Mouse (Mus musculus) thymus, postnatal 0 days (tissue): ENCODE results near the gene Rsph14. TPM values are rescaled to one million over a fixed set of nuclear protein-coding genes. Genes with fewer than 3 reads are reported as not detected.

Source experiments
- DNase-seq: peaks from one replicate; pipeline ENCODE4 v3.0.0-alpha.2; 2015; ENCODE audit warnings: low spot score
- polyA plus RNA-seq: library from polyadenylated mRNA; unstranded; fragments of >200 nt; fragmentation: Nextera tagmentation; extraction: Ambion mirVana; gene quantifications from 2 replicates; pipeline ENCODE4 v1.2.1, GENCODE M21; 2015

The Rsph14 gene
- polyA plus RNA-seq: 0.39 and 0.55 TPM in 2 replicates

- no peak for DNase-seq
Observed at GRCm38 (mm10) chr10:75032395-75032794, at the start of gene Rsph14. TSS of gene Rsph14 (minus strand) at chr10:75032586.

GRCm38 (mm10) chr10:75078174-75079128, 46.1 kb upstream of the Rsph14 start:
- DNase-seq: peak; percentile 30

GRCm38 (mm10) chr10:75075665-75076064, 43.3 kb upstream of the Rsph14 start:
- no peak for DNase-seq

GRCm38 (mm10) chr10:75070281-75070976, 38.0 kb upstream of the Rsph14 start:
- no peak for DNase-seq

GRCm38 (mm10) chr10:75068624-75069328, 36.4 kb upstream of the Rsph14 start:
- DNase-seq: no peak

GRCm38 (mm10) chr10:75068086-75068485, 35.7 kb upstream of the Rsph14 start:
- no peak for DNase-seq

- no peak for DNase-seq
Observed at GRCm38 (mm10) chr10:75067446-75067845, 35.1 kb upstream of the Rsph14 start.

- no peak for DNase-seq
Observed at GRCm38 (mm10) chr10:75065691-75066090, 33.3 kb upstream of the Rsph14 start.

- no peak for DNase-seq
Observed at GRCm38 (mm10) chr10:75063301-75063965, 31.0 kb upstream of the Rsph14 start.

GRCm38 (mm10) chr10:75062621-75063020, 30.2 kb upstream of the Rsph14 start:
- peak; percentile 23 for DNase-seq

- DNase-seq: peak; percentile 14
Observed at GRCm38 (mm10) chr10:75062189-75062561, 29.8 kb upstream of the Rsph14 start.

- DNase-seq: no peak
Observed at GRCm38 (mm10) chr10:75061341-75062188, 29.2 kb upstream of the Rsph14 start.

- peak; percentile 37 for DNase-seq
Observed at GRCm38 (mm10) chr10:75060843-75061235, 28.5 kb upstream of the Rsph14 start.

- DNase-seq: peak; percentile 79
Observed at GRCm38 (mm10) chr10:75060217-75060842, 27.9 kb upstream of the Rsph14 start, which contains the start of gene Bcr. TSS of gene Bcr (plus strand) at chr10:75060592.

GRCm38 (mm10) chr10:75059396-75059795, 27.0 kb upstream of the Rsph14 start:
- peak; percentile 80 for DNase-seq

- DNase-seq: peak; percentile 37
Observed at GRCm38 (mm10) chr10:75058761-75059395, 26.5 kb upstream of the Rsph14 start.

- DNase-seq: no peak
Observed at GRCm38 (mm10) chr10:75058336-75058735, 25.9 kb upstream of the Rsph14 start.

- no peak for DNase-seq
Observed at GRCm38 (mm10) chr10:75056255-75056654, 23.9 kb upstream of the Rsph14 start.

- DNase-seq: no peak
Observed at GRCm38 (mm10) chr10:75055672-75056071, 23.3 kb upstream of the Rsph14 start.
